Mouse (Mus musculus): Measurements from ENCODE around the gene Pigz. TPM values are rescaled to one million over a fixed set of nuclear protein-coding genes. Genes with fewer than 3 reads are reported as not detected.
A peak's percentile ranks its signal among the peaks of the same experiment; 100 is the strongest.

The Pigz gene
- polyA plus RNA-seq, 1 experiment: 7.8 TPM

DNA sequence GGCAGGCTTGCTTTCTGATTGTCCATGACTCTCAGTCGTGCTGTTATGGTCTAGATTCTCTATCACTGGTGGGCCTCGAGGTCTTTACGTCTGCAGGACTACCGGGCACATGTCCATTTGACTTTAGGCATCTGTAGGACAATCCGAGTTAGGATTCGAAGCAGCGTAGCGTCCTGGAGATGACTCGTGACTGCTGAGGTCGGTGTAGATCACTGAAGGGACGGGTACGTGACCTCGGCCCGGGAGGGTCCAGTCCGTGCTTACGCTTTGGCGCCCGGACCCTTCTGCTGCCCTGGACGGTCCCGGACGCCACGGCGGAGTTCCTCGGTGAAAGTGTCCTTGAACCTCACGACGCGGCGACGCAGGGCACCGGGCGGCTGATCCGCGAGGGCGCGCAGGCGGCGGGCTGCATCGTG lies 14.3 kb downstream of the Pigz start:
- under 1% methylated on average over 38 of the region's 38 CpGs for WGBS
- TF ChIP-seq POLR2A (IDR thresholded peaks at IDR 0.05; ENCODE audit: low read depth, low read length) (no peak; the same call in 1 of the 2 replicates), CTCF (IDR thresholded peaks at IDR 0.05; ENCODE audit: extremely low read depth, insufficient read depth, insufficient read length, insufficient replicate concordance) (no peak)
- H3K4me1 ChIP-seq (ENCODE audit: control insufficient read depth, insufficient read depth, insufficient read length): peaks cover 7% of the 10 kb centered on the region; the same call in 1 of the 2 replicates
- H3K4me3 ChIP-seq (ENCODE audit: extremely low read depth, insufficient read depth, insufficient read length): peak overlapping the region; percentile 95
- no peaks in the 10 kb centered on the region for H3K27me3 ChIP-seq (ENCODE audit: control insufficient read depth, insufficient read depth, low read length)
- H3K27ac ChIP-seq (ENCODE audit: insufficient read depth, low read length): peak overlapping the region; percentile 64
- DNase-seq (ENCODE audit: low read depth in 1 of 2, low spot score in 2 of 2): no peak
- no peaks in the 10 kb centered on the region for H3K36me3 ChIP-seq (ENCODE audit: control insufficient read depth, insufficient read depth, low read length)

DNA sequence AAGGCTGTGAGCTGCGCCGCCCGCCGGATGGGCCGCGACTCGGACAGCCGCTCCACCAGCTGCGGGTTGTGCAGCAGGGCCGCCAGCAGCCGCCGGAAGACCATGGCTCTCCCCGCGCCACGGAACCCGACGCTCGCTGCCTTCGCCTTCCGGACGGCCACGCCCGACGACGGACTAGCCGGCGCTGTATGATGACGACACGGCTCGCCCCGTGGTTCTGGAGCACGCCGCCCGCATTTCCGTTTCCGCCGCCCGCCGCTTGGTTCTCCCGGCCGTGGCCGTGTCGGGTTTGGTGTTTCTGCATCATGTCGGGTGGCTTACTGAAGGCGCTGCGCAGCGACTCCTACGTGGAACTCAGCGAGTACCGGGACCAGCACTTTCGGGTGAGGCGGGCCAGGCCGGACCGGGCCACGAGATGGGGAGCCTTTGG lies 14.7 kb downstream of the Pigz start, which contains the start of the genes 0610012G03Rik and Ncbp2:
Gene 0610012G03Rik, minus strand, starts transcription at position 150 of the 430 bp plus-strand sequence.
Gene Ncbp2, plus strand, starts transcription at position 169 of the 430 bp plus-strand sequence.
- peak; percentile 84 to 95 for DNase-seq (ENCODE audit: low read depth in 1 of 2, low spot score in 2 of 2)
- WGBS: under 1% methylated on average over 55 of the region's 55 CpGs
- peak within 1 kb of the TSS; percentile 73 for H3K27ac ChIP-seq (ENCODE audit: insufficient read depth, low read length)

DNA sequence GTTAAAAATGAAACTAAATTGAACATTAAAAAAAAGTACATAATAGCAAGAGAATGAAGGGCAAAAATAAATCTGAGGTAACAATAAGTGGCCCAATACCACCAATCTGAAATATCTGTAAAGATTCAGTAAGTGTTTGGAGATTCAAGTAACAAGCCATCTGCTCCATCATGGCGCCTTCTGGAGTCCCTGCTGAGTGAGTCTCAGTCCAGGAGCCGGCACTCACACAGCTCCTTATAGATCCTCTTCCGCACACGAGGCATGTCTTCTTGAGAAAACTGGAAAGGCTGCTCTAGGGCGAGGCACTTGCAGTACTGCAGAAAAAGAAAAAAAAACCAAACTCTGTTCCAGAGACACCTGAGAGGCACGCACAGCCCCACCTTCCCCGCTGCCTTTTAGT lies 29.6 kb downstream of the Pigz start:
- WGBS: 94% methylated on average over 7 of the region's 7 CpGs
- no peaks in the 10 kb centered on the region for H3K4me1 ChIP-seq (ENCODE audit: control insufficient read depth, insufficient read depth, insufficient read length)
- TF ChIP-seq CTCF (IDR thresholded peaks at IDR 0.05; ENCODE audit: extremely low read depth, insufficient read depth, insufficient read length, insufficient replicate concordance) (no peak), POLR2A (IDR thresholded peaks at IDR 0.05; ENCODE audit: low read depth, low read length) (no peak)
- H3K36me3 ChIP-seq (ENCODE audit: control insufficient read depth, insufficient read depth, low read length): peaks cover 21% of the 10 kb centered on the region
- no peaks in the 10 kb centered on the region for H3K27me3 ChIP-seq (ENCODE audit: control insufficient read depth, insufficient read depth, low read length)
- no peak for DNase-seq (ENCODE audit: low read depth in 1 of 2, low spot score in 2 of 2)
- H3K4me3 ChIP-seq (ENCODE audit: extremely low read depth, insufficient read depth, insufficient read length): no peak overlapping the region
- H3K27ac ChIP-seq (ENCODE audit: insufficient read depth, low read length): no peak overlapping the region

More for the DNA sequence above, 14.7 kb downstream of the Pigz start, which contains the start of the genes 0610012G03Rik and Ncbp2:
- Histone ChIP-seq H3K4me3 (ENCODE audit: extremely low read depth, insufficient read depth, insufficient read length) (peak within 1 kb of the TSS; percentile 95), H3K36me3 (ENCODE audit: control insufficient read depth, insufficient read depth, low read length) (no peaks in the 10 kb centered on the region), H3K4me1 (ENCODE audit: control insufficient read depth, insufficient read depth, insufficient read length) (peaks cover 7% of the 10 kb centered on the region; the same call in 1 of the 2 replicates), H3K27me3 (ENCODE audit: control insufficient read depth, insufficient read depth, low read length) (no peaks in the 10 kb centered on the region)
- no peak for TF ChIP-seq CTCF (IDR thresholded peaks at IDR 0.05; ENCODE audit: extremely low read depth, insufficient read depth, insufficient read length, insufficient replicate concordance)
- no peak; the same call in none of the 2 replicates for TF ChIP-seq POLR2A (IDR thresholded peaks at IDR 0.05; ENCODE audit: low read depth, low read length)

DNA sequence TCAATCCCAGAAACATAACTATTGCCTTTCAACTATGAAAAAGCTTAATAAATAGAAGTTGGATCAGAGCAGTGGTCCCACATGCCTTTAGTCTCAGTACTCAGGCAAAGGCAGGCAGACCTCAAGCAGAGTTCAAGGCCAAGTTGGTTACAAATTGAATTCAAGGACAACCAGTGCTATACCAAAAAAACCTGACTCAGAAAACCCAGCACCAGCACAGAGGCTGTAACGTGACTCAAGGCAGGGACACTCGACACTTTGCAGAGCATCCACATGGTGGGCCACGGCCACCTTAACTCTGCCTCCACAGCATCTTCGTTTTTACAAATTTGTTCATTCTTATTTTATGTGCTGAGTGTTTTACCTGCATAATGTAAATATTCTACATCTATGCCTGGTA lies 41.6 kb downstream of the Pigz start:
- WGBS: 95% methylated on average over 4 of the region's 4 CpGs
- Histone ChIP-seq H3K27me3 (ENCODE audit: control insufficient read depth, insufficient read depth, low read length) (no peaks in the 10 kb centered on the region), H3K4me1 (ENCODE audit: control insufficient read depth, insufficient read depth, insufficient read length) (no peaks in the 10 kb centered on the region), H3K4me3 (ENCODE audit: extremely low read depth, insufficient read depth, insufficient read length) (no peak overlapping the region), H3K27ac (ENCODE audit: insufficient read depth, low read length) (no peak overlapping the region), H3K36me3 (ENCODE audit: control insufficient read depth, insufficient read depth, low read length) (peaks cover 21% of the 10 kb centered on the region)
- TF ChIP-seq CTCF (IDR thresholded peaks at IDR 0.05; ENCODE audit: extremely low read depth, insufficient read depth, insufficient read length, insufficient replicate concordance) (no peak), POLR2A (IDR thresholded peaks at IDR 0.05; ENCODE audit: low read depth, low read length) (no peak)
- DNase-seq (ENCODE audit: low read depth in 1 of 2, low spot score in 2 of 2): no peak

DNA sequence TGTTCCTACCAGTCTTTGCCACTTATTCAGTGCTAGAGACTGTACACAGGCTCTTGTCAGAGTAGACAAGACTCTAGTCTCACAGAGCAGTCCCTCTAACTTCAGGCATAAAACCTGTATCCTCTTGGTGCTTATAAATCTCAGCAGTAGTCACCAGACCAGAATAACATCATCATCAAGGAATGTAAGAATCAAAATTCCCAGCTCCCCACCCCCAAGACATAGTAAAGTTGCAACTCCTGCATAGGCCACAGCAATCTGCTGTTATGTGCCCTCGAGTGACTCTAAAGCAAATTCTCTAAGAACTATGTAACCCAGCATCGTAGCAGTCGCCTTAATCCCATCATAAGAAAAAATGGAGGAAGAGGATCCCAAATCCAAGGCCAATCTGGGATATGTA lies 45.9 kb downstream of the Pigz start:
- TF ChIP-seq POLR2A (IDR thresholded peaks at IDR 0.05; ENCODE audit: low read depth, low read length) (no peak), CTCF (IDR thresholded peaks at IDR 0.05; ENCODE audit: extremely low read depth, insufficient read depth, insufficient read length, insufficient replicate concordance) (no peak)
- no peaks in the 10 kb centered on the region for H3K27me3 ChIP-seq (ENCODE audit: control insufficient read depth, insufficient read depth, low read length)
- WGBS: 89% methylated on average over 3 of the region's 3 CpGs
- H3K4me1 ChIP-seq (ENCODE audit: control insufficient read depth, insufficient read depth, insufficient read length): no peaks in the 10 kb centered on the region
- H3K36me3 ChIP-seq (ENCODE audit: control insufficient read depth, insufficient read depth, low read length): peaks cover 20% of the 10 kb centered on the region
- H3K27ac ChIP-seq (ENCODE audit: insufficient read depth, low read length): no peak overlapping the region
- no peak for DNase-seq (ENCODE audit: low read depth in 1 of 2, low spot score in 2 of 2)
- H3K4me3 ChIP-seq (ENCODE audit: extremely low read depth, insufficient read depth, insufficient read length): no peak overlapping the region

DNA sequence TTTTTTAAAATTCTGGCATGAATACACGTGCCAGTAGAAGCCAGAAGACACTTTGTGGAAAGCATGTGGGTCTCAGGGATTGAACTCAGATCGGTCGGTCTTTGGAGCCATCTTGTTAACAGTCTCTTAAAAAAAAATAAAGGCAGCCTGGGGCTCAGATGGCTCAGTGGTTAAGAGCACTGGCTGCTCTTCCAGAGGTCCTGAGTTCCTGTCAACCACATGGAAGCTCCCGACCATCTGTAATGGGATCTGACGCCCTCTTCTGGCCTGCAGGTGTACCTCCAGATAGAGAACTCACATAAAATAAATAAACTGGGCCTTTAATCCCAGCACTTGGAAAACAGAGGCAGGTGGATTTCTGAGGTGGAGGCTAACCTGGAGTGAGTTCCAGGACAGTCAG lies 47.3 kb downstream of the Pigz start:
- WGBS: 92% methylated on average over 5 of the region's 5 CpGs
- no peak overlapping the region for H3K27ac ChIP-seq (ENCODE audit: insufficient read depth, low read length)
- no peak overlapping the region for H3K4me3 ChIP-seq (ENCODE audit: extremely low read depth, insufficient read depth, insufficient read length)
- no peaks in the 10 kb centered on the region for H3K27me3 ChIP-seq (ENCODE audit: control insufficient read depth, insufficient read depth, low read length)
- TF ChIP-seq POLR2A (IDR thresholded peaks at IDR 0.05; ENCODE audit: low read depth, low read length): no peak
- no peak for TF ChIP-seq CTCF (IDR thresholded peaks at IDR 0.05; ENCODE audit: extremely low read depth, insufficient read depth, insufficient read length, insufficient replicate concordance)
- no peak for DNase-seq (ENCODE audit: low read depth in 1 of 2, low spot score in 2 of 2)
- no peaks in the 10 kb centered on the region for H3K4me1 ChIP-seq (ENCODE audit: control insufficient read depth, insufficient read depth, insufficient read length)
- H3K36me3 ChIP-seq (ENCODE audit: control insufficient read depth, insufficient read depth, low read length): peaks cover 20% of the 10 kb centered on the region

DNA sequence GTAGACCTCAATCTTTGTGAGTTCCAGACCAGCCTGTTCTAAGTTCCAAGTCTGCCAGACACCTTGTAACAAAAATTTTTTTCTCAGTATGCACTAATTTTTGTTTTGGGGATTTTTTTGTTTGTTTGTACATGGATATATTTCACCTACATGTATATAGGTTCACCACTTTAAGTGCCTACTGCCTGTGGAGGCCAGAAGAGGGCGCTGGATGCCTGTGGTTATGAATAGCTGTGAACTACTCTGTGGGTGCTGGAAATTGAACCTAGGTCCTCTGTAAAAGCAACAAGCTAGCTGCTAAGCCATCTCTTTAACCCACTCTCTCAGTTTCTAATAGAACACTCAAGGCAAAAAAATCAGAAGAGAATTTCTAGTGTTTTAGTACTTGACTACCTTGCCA lies 58.4 kb downstream of the Pigz start:
- no peak overlapping the region for H3K4me3 ChIP-seq (ENCODE audit: extremely low read depth, insufficient read depth, insufficient read length)
- H3K27ac ChIP-seq (ENCODE audit: insufficient read depth, low read length): no peak overlapping the region
- H3K27me3 ChIP-seq (ENCODE audit: control insufficient read depth, insufficient read depth, low read length): no peaks in the 10 kb centered on the region
- WGBS: 83% methylated on average over 1 of the region's 1 CpGs
- H3K36me3 ChIP-seq (ENCODE audit: control insufficient read depth, insufficient read depth, low read length): peaks cover 12% of the 10 kb centered on the region
- TF ChIP-seq POLR2A (IDR thresholded peaks at IDR 0.05; ENCODE audit: low read depth, low read length): no peak
- TF ChIP-seq CTCF (IDR thresholded peaks at IDR 0.05; ENCODE audit: extremely low read depth, insufficient read depth, insufficient read length, insufficient replicate concordance): no peak
- H3K4me1 ChIP-seq (ENCODE audit: control insufficient read depth, insufficient read depth, insufficient read length): no peaks in the 10 kb centered on the region
- no peak for DNase-seq (ENCODE audit: low read depth in 1 of 2, low spot score in 2 of 2)

Data from spleen, adult 2 months (tissue).